Mouse (Mus musculus) skeletal muscle tissue, adult 2 months (tissue): ENCODE measurements at regions not wholly inside any gene's neighbourhood (a gene's known extent, or its start where the extent isn't known, plus 50 kb on each side); places are given as distances from the start of the nearest gene placed in this dataset.

Experiments used
- DNase-seq: peaks from one replicate; pipeline ENCODE4 v3.0.0-alpha.2; 2012; ENCODE audit warnings: low read depth, low spot score

DNA sequence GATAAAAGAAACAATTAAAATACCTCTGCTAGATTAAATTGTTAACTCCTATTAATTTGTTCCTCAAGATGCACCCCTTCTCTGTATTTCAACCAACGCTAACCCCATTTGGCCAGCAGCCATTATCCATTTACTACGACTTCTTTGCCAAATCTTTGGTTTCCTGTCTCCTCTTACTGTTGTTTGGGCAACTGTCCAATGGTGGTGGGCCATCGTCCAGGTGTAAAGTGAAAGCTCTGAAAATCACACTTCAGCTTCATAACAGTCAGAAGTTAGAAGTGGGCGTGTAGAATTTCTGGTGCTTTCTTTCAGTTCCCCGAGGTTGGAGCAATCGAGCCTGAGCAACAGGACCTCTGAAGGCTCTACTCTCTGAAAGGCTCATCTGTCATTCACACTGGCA lies 66.8 kb upstream of the Zbtb20 start:
- DNase-seq, result no peak

- no peak for DNase-seq
Measured at GRCm38 (mm10) chr16:42807536-42807935, 68.1 kb upstream of the Zbtb20 start.

DNA sequence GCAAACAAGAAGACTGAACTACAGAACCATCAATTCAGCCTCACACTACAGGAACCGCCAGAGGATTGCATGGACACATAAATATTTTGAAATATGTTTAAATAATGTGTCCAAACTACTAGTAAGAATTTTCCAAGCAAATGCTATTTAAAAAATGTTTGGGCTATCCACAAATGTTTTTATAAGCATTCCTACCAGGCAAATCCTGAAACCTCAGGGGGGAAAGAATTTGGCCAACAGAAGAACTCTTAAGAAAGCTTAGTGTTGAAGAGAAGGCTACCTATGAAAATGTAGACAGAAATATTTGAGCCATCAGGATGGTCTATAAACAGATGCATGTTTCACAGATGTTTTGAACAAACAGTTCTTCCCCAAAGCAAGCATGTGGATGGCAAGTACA lies 72.1 kb upstream of the Zbtb20 start:
- no peak for DNase-seq

DNA sequence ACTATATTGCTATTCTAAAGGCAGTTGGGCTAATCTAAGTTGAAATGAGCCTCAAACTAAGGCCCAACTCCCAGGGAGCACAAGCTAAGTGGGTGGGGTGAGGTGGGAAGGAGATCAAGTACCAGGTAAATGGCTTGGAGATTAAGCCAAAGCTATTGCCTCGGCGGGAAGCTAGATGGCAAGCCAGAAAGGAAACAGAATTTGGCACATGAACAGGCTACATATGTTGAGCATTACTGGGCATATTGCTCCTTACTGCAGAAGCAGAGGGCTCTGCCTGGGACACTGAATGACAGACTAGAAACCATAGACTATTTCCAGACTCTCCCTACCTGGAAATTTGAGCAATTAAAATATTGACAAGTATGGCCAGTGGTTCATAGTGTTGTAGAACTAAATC lies 83.1 kb upstream of the Zbtb20 start:
- no peak for DNase-seq

GRCm38 (mm10) chr16:42784712-42785111 lies 91.0 kb upstream of the Zbtb20 start:
- no peak for DNase-seq

- DNase-seq, result no peak
Measured at GRCm38 (mm10) chr16:42784031-42784430, 91.7 kb upstream of the Zbtb20 start.

- peak; percentile 3 for DNase-seq
Measured at GRCm38 (mm10) chr16:42782091-42782679, 93.5 kb upstream of the Zbtb20 start.

DNA sequence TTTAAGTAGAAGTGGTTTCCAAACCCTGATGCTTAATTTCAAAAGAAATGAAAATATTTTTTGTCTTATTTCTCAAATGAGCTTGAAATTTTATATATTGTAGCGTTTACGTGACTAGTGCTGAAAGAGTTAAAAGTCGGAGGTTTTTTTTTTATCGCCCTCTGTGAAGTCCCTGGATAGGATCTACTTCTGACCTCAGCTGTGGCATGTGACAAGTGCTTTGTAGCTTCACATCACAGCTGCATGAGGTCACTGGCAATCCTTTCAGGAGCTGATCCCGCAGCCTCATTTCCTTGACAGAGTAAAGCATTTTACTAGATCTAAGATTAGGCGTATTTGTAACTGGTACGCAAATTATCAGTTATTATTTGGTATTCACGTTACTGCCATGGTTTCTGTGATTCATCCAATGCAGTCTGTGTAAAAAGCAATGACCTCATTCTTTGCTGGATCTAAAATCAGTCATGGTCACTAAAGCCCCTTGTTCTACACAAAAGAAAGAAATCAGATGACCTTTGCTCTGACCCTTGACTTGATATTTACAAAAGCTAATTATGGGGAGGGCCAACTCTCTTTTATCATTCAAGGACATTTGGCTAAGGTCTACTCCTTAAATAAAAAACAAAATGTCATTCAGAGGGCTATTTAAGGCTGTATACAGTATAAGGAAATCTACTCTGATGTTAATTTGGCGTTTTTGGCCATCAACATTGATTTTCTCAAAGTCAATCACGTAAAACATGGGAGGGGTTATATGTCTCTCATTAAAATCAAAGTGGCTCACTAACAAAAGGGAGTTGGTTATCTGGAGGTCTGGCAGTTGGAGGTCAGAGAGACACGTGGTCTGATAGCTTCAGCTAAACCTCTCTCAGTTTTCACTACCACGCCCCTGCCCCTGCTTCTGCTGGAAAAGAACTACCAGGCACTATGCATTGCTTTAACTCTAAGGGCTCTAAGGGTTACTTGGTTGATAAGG lies 94.3 kb upstream of the Zbtb20 start:
- peak; percentile 3 for DNase-seq

DNA sequence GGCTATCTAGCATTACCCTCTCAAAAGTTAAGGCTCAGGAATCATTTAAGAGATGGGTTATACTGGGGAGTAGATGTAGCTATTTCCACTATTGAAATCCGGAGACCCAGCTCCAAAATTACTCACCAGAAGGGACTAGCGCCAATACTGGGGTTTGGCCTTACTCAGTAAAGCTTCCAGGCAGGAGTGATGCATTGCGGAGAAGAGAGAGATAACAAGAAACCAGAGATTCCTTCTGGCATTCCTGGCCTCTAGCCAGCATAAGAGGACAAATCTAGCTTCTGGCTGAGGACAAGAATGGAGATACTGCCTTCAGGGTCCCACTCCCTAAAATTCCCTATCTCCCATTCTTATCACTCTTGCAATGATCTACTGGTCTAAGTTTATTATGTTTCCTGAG lies 95.7 kb upstream of the Zbtb20 start:
- DNase-seq, result no peak

DNA sequence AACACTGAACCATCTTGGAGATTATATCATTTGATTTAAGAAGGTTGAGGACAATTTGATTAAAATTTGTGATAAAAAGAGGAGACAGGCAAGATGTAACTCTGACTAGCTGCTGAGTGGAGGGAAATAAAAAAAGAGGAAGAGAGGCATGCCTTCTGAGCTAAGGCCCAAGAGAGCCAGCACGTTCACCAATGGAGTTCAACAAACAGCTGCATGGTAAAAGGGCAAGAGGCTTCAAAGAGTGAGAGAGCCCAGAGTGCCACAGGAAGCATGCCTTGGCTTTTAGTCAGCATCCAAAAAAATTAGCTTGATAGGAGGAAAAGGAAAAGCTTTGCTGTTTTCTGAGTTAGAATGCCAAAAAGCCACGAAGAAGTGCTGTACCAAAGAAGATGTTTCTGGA lies 103.0 kb upstream of the Zbtb20 start:
- no peak for DNase-seq

GRCm38 (mm10) chr16:42770199-42770598 lies 105.5 kb upstream of the Zbtb20 start:
- no peak for DNase-seq

DNA sequence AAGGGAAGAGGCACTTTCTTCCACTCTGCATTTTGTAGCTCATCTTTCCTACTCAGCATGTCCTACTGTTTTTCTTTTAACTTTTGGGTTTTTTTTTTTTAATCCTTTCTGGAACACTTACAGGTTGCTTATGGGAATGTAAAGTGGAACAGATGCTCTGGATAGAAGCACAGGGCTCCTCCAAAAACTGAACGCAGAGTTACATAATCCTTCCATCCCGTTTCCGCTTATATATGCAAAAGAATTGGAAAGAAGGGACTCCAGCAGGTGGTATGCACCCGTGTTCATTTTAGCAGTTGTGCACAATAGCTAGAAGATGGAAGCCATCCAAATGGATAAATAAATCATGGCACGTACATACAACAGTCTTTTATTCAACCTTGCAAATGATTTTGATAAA lies 127.0 kb upstream of the Zbtb20 start:
- no peak for DNase-seq

DNA sequence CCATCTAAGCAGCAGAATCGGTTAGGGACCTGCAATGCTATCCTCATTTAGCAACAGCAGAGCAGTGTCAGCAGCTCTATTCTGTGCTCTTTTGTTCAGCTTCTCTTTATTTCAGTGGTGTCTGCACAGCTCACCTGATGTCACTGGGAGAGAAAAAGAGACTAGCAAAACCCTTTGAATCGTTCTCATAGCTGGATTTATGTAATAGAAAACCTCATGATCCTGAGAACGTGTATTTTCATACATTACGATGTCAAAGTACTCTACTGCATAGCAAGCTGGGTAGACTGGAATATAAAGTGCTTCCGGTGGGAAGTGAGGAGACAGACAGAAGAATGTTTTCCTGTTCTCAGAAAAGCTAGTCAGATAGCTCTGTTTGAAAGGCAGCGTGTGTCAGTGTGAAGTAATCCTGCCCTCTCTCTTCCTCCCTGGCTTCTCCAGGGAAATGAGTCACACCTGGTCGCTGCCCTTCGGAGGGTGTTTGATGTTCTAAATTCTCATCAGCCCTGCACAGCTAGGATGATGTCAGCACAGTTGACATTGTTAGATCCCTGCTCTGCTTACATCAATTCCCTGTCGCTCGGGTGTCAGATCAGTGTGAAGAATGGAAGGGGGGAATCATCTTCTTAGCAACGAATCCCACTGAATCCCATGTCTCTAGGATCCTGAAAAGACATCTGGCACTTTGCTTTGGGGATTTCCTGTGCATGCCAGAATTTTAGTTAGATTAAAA lies 129.6 kb upstream of the Zbtb20 start:
- DNase-seq, result peak; percentile 1

DNA sequence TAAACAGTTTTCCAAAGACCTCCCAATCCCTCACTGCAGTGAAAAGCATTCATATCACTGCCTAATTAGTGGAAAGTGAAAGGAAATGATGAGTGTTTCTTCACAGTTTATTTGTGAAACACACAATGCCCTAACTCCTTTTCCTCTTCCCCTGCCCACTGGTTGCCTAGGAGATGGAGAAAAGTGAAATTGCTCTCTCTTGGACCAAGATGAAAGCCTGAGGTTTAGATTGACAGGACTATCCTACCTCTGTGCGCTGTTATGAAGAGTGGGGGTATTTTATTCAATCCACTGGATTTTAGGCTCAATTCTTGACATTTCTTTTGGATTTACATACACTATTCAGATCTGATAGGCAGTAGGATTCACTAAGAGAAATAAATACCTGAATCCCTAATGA lies 132.1 kb upstream of the Zbtb20 start:
- no peak for DNase-seq

DNA sequence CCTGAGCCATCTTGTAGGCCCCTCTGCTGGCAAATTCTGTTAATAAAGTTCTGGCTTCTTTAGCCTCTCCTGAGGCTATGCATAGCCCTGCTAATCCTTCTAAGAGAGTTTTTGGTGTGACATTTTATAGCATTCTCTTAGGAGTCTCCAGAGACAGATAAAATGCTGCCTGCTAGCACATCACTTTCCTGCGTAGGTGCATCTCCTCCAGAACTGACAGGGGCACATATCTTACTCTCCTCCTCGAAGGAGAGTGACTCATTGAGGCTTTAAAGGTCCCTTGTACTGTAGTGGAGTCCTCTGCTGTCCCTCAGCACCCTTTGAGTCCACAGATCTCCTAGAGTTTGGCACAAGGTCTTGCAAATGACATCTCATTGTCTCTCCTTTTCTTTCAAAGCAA lies 132.6 kb upstream of the Zbtb20 start:
- no peak for DNase-seq

DNA sequence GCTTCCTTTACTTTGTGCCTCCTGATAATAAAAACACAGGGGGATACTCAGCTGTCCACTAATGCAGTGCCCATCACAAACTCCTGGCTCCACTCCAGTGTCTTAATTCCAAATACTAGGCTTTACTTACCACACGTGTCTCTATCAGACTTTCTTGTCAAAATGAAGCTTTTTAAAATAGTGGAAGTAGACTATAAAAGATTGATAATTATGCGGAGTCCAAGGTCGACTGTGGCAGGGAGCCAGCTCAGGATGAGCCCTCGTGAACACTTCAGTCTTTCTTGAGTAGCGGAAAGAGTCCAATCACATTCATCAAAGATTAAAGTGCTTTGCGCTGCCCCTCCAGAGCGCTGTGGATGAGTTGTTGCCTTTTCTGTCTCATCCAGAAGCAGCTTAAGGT lies 147.9 kb upstream of the Zbtb20 start:
- no peak for DNase-seq

DNA sequence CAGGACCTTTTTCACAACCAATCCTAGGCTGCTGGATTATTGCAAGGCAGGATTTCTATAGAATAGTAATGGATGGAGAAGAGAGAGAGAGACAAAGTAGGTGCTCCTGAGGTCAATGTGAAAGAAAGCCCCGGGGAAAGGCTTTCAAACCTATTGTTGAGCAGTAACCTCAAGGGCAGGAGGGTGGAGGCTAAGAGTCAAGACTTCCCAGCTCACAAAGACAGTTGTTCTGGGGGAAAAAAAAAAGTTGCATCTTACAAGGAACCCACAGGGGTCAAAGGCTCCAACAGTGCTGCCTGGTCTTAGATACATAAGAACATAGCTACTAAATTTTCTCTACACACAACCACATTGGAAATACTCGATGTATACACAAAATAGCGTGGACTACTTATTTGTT lies 155.8 kb upstream of the Zbtb20 start:
- no peak for DNase-seq

GRCm38 (mm10) chr16:42718452-42718851 lies 157.2 kb upstream of the Zbtb20 start:
- DNase-seq, result no peak

GRCm38 (mm10) chr16:42717828-42718412 lies 157.8 kb upstream of the Zbtb20 start:
- DNase-seq, result peak; percentile 3

DNA sequence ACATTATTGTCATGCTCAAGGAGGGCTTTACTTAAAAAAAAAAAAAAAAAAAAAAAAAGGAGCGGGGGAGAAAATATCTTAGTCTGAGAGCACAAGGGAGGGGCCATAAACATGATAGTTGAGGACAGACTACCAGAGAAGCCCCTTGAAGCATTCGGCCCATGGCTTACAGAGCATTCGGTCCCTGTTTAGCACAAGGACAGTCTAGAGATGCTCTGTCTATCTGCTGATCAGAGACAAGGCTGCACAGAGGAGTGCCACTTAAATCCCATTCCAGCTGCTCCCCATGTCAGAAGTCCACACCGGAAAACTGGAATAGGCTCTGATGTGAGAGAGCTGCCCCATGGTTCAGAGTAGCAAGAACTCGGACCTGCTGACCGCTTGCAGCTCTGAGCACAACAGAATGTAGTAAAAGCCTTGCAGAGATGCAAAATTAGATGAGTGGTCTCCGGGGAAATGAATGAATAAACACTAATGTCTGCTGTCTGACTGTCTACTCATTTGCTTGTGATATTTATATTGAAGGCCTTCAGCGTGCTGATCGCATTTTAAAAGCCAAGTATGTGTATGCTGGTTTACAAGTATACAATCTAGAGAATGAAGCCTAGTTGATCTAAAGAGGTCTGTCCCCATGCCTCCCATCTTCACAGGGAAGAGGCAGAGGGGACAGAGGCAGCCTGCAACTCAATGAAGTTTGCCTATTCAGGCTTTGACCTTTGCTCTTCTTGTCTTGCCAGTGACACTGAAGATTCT lies 158.4 kb upstream of the Zbtb20 start:
- no peak for DNase-seq

DNA sequence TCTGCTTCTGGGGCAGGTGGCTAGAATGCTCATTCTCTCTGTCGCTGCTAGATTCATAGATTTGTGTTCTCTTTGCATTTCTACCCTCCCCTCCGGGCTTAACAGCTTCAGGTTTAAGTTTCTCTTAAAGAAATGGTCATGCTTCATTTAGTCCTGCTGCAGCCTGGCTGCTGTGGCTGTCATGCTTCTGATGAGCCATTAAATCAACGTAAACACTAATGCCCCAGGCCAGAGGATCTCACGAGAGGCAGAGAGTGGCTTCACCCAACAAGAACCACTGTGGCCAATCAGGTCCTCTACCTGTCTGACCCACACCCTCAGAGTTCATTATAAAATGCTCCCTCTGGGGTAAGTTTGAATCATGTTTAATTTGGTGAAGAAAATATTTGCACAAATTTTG lies 173.0 kb upstream of the Zbtb20 start:
- no peak for DNase-seq
